22 mouse cellular contexts compared by ENCODE assay signal in the genomic region with DNA sequence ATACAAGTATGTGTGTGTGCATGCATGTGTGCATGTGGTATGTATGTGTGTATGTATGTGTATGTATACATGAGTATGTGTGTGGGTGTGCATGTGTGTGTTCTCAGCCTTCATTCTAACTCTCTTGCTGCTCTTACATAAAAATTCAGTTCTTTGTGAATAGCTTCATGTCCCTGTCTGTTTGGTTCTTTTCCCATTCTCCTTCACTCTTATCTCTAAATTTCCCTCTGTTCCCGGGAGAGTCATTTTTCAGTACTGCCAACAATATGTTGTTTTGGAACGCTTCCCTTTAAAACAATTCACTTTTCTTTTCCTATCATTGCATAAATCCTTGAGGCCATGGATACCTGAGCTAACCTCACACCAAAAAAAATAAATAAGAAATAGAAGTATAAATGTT. TPM values are rescaled to one million over a fixed set of nuclear protein-coding genes. Genes with fewer than 3 reads are reported as not detected.
DNase-seq lines count a peak whose midpoint lies in the region; ATAC-seq and TF ChIP-seq lines count a peak whose summit lies in the region.
"Had no signal": no experiment of that assay in that cellular context is flagged by ENCODE, and none has a peak within 500 bp of the region (broad histone marks: within the 10 kb centered on the region; RNA-seq: fewer than 3 reads in every experiment).

No protein-coding gene starts in this region.

- no peaks in the 10 kb centered on the region for H3K4me1 ChIP-seq in midbrain, embryonic 15.5 days
- H3K4me1 ChIP-seq: embryonic facial prominence, embryonic 13.5 days; forebrain, embryonic 12.5 days; heart, embryonic 10.5 days; hindbrain, embryonic 13.5 days had no signal

- WGBS in midbrain, embryonic 15.5 days, result 90% methylated on average over 2 of the region's 2 CpGs

- no peaks in the 10 kb centered on the region for H3K9me3 ChIP-seq in midbrain, embryonic 15.5 days
- H3K9me3 ChIP-seq: embryonic facial prominence, embryonic 13.5 days; forebrain, embryonic 12.5 days; G1E; heart, embryonic 10.5 days; hindbrain, embryonic 13.5 days had no signal

- intact Hi-C loops in left cerebral cortex, adult 2 months (cut with DNase I), result loop anchor here (2.0 kb wide), 1 partner anchor 93 kb away; no protein-coding TSS in a partner anchor
- intact Hi-C loops in left cerebral cortex, postnatal 4 days (cut with DNase I), result no loop called here

- DNase-seq in frontal cortex, postnatal 14 days (ENCODE audit: low spot score in 2 of 2), result no peak
- no peak for DNase-seq in left cerebral cortex, adult 2 months (ENCODE audit: extremely low spot score in 1 of 2, low spot score in 2 of 2)
- DNase-seq in left cerebral cortex, postnatal 4 days, result no peak
- peak; percentile 77 for DNase-seq in brain, adult 2 months (ENCODE audit: low read depth, low spot score)
- DNase-seq: adrenal gland, postnatal 10 days; B cell, adult 2 months; gastrocnemius, postnatal 10 days; heart, adult 18-20 months; heart, postnatal 10 days had no signal

- H3K36me3 ChIP-seq in midbrain, embryonic 15.5 days (replicated peaks), result no peaks in the 10 kb centered on the region
- H3K36me3 ChIP-seq: embryonic facial prominence, embryonic 13.5 days; forebrain, embryonic 12.5 days; G1E; heart, embryonic 10.5 days; hindbrain, embryonic 13.5 days had no signal

- peak overlapping the region; percentile 55; the same call in 1 of the 2 replicates for H3K27ac ChIP-seq in left cerebral cortex, adult 2 months
- no peak overlapping the region for H3K27ac ChIP-seq in midbrain, embryonic 15.5 days
- H3K27ac ChIP-seq: embryonic facial prominence, embryonic 13.5 days; forebrain, embryonic 12.5 days; heart, embryonic 10.5 days; hindbrain, embryonic 13.5 days; hindbrain, postnatal 0 days had no signal

- ATAC-seq in frontal cortex, adult (ENCODE audit: low TSS enrichment), result peak; percentile 66
- no peak for ATAC-seq in midbrain, embryonic 15.5 days (replicated peaks)
- ATAC-seq: CD4-positive, CD25-positive, alpha-beta regulatory T cell, adult 4 months; hindbrain, postnatal 0 days had no signal

- no peaks in the 10 kb centered on the region for H3K27me3 ChIP-seq in midbrain, embryonic 15.5 days (replicated peaks)
- H3K27me3 ChIP-seq: embryonic facial prominence, embryonic 13.5 days; forebrain, embryonic 12.5 days; hindbrain, embryonic 13.5 days had no signal

- no peak overlapping the region for H3K4me3 ChIP-seq in left cerebral cortex, adult 2 months
- no peak overlapping the region for H3K4me3 ChIP-seq in midbrain, embryonic 15.5 days
- H3K4me3 ChIP-seq: embryonic facial prominence, embryonic 13.5 days; forebrain, embryonic 12.5 days; heart, embryonic 10.5 days; hindbrain, embryonic 13.5 days had no signal

- H3K4me2 ChIP-seq in midbrain, embryonic 15.5 days, result no peak overlapping the region
- H3K4me2 ChIP-seq: embryonic facial prominence, embryonic 13.5 days; forebrain, embryonic 12.5 days; hindbrain, embryonic 13.5 days had no signal

- TF ChIP-seq CTCF in left cerebral cortex, adult 2 months (IDR thresholded peaks at IDR 0.05), result no peak

- H3K9ac ChIP-seq in midbrain, embryonic 15.5 days, result no peak overlapping the region
- H3K9ac ChIP-seq: embryonic facial prominence, embryonic 13.5 days; forebrain, embryonic 12.5 days; hindbrain, embryonic 13.5 days had no signal

RNA-seq across cellular contexts. Expression of a gene that starts 46.6 kb away (rescaled TPM):
- total RNA-seq in left cerebral cortex, adult 2 months (2021), result not detected
- not detected for total RNA-seq in left cerebral cortex, postnatal 4 days (2021)
- not detected in 2 replicates for polyA plus RNA-seq in midbrain, embryonic 15.5 days (2015; fragmentation: Nextera tagmentation; extraction: Ambion mirVana)
- total RNA-seq: adrenal gland, postnatal 10 days; gastrocnemius, postnatal 10 days; gastrocnemius, postnatal 4 days; heart, adult 18-20 months; heart, postnatal 10 days; hematopoietic stem cell, adult 5-6 weeks had no signal
- polyA plus RNA-seq: CD4-positive, CD25-positive, alpha-beta regulatory T cell, adult 4 months; embryonic facial prominence, embryonic 13.5 days; forebrain, embryonic 12.5 days; G1E; heart, embryonic 10.5 days; heart, embryonic 14.5 days; hindbrain, embryonic 13.5 days; hindbrain, postnatal 0 days; intestine, embryonic 14.5 days had no signal
